25 mouse cellular contexts compared by ENCODE assay signal in genomic region chr12:116383995-116384394, GRCm38 (mm10).
"Had no signal": no experiment of that assay in that cellular context is flagged by ENCODE, and none has a peak within 500 bp of the region (broad histone marks: within the 10 kb centered on the region; RNA-seq: fewer than 3 reads in every experiment).

No protein-coding gene starts in this region.

- H3K4me3 ChIP-seq: gastrocnemius, adult 2 months; heart, embryonic 10.5 days; heart, embryonic 12.5 days; hindbrain, embryonic 10.5 days; hindbrain, embryonic 12.5 days; intestine, embryonic 15.5 days; layer of hippocampus, adult 2 months; limb, embryonic 13.5 days; limb, embryonic 15.5 days; liver, embryonic 12.5 days had no signal

- H3K36me3 ChIP-seq: heart, embryonic 10.5 days; intestine, embryonic 15.5 days had no signal

- H3K9me3 ChIP-seq: heart, embryonic 10.5 days; heart, embryonic 12.5 days; hindbrain, embryonic 10.5 days; hindbrain, embryonic 12.5 days; intestine, embryonic 15.5 days; limb, embryonic 13.5 days; limb, embryonic 15.5 days; liver, embryonic 12.5 days had no signal

- H3K27ac ChIP-seq: gastrocnemius, adult 2 months; heart, embryonic 10.5 days; hindbrain, embryonic 10.5 days; hindbrain, embryonic 12.5 days; hindbrain, embryonic 14.5 days; intestine, embryonic 15.5 days; layer of hippocampus, adult 2 months; limb, embryonic 13.5 days; limb, embryonic 15.5 days; liver, embryonic 12.5 days; liver, embryonic 14.5 days had no signal

- DNase-seq: gastrocnemius, adult 2 months; gastrocnemius, postnatal 10 days; gastrocnemius, postnatal 25 days; heart, adult 18-20 months; heart, postnatal 10 days; heart, postnatal 4 days; kidney, adult 18-20 months; kidney, adult 8-10 months; kidney, postnatal 10 days; kidney, postnatal 25 days; kidney, postnatal 4 days; left cerebral cortex, postnatal 4 days had no signal

- H3K9ac ChIP-seq: heart, embryonic 12.5 days; hindbrain, embryonic 12.5 days; hindbrain, embryonic 14.5 days; intestine, embryonic 15.5 days; limb, embryonic 13.5 days; limb, embryonic 15.5 days; liver, embryonic 12.5 days; liver, embryonic 14.5 days had no signal

- H3K4me1 ChIP-seq: heart, embryonic 10.5 days; heart, embryonic 12.5 days; hindbrain, embryonic 10.5 days; hindbrain, embryonic 12.5 days; intestine, embryonic 15.5 days; limb, embryonic 13.5 days; limb, embryonic 15.5 days; liver, embryonic 12.5 days had no signal

- H3K27me3 ChIP-seq: heart, embryonic 12.5 days; hindbrain, embryonic 12.5 days; intestine, embryonic 15.5 days; limb, embryonic 13.5 days; limb, embryonic 15.5 days; liver, embryonic 12.5 days had no signal

- H3K4me2 ChIP-seq: heart, embryonic 12.5 days; hindbrain, embryonic 12.5 days; hindbrain, embryonic 14.5 days; intestine, embryonic 15.5 days; limb, embryonic 13.5 days; limb, embryonic 15.5 days; liver, embryonic 12.5 days had no signal

- ATAC-seq: hindbrain, embryonic 16.5 days; intestine, embryonic 15.5 days; intestine, postnatal 0 days; liver, embryonic 12.5 days had no signal
